Mouse (Mus musculus) cerebellum, adult 9-10 months (tissue): ENCODE results near the gene Hapln2.

Experiments
- DNase-seq: peaks from one replicate; pipeline ENCODE4 v3.0.0; 2022

Gene Hapln2

GRCm38 (mm10) chr3:87980085-87980484, 47.3 kb downstream of the Hapln2 start:
- DNase-seq: no peak

- DNase-seq: no peak
These were observed 47.9 kb downstream of the Hapln2 start for GRCm38 (mm10) chr3:87979493-87979892.

GRCm38 (mm10) chr3:87974381-87974987, 52.9 kb downstream of the Hapln2 start:
- DNase-seq: no peak

GRCm38 (mm10) chr3:87973593-87974380, 53.6 kb downstream of the Hapln2 start:
- DNase-seq: no peak

- no peak for DNase-seq
These were observed 54.6 kb downstream of the Hapln2 start for GRCm38 (mm10) chr3:87972776-87973175.

- no peak for DNase-seq
These were observed 55.1 kb downstream of the Hapln2 start for GRCm38 (mm10) chr3:87972203-87972664.
